Mouse (Mus musculus) embryo, embryonic 10 days (tissue): ENCODE results near the gene Rasgrf1.
A peak's percentile ranks its signal among the peaks of the same experiment; 100 is the strongest.

ENCODE experiments used
- DNase-seq: peaks from one replicate; pipeline ENCODE4 v3.0.0-alpha.2; 2015; ENCODE audit warnings: low spot score

Rasgrf1 gene

GRCm38 (mm10) chr9:89906645-89907044 is 3.1 kb upstream of the Rasgrf1 start:
- DNase-seq: no peak

GRCm38 (mm10) chr9:89907941-89908340 is 1.8 kb upstream of the Rasgrf1 start:
- no peak for DNase-seq

- DNase-seq: peak; percentile 35
These were observed 1.1 kb upstream of the Rasgrf1 start for GRCm38 (mm10) chr9:89908601-89909000.

GRCm38 (mm10) chr9:89910011-89910400 is 298 bp downstream of the Rasgrf1 start:
- DNase-seq: no peak

- peak; percentile 48 for DNase-seq
These were observed 1.2 kb downstream of the Rasgrf1 start for GRCm38 (mm10) chr9:89910741-89911444.

- no peak for DNase-seq
These were observed 2.3 kb downstream of the Rasgrf1 start for GRCm38 (mm10) chr9:89911891-89912549.

GRCm38 (mm10) chr9:89913135-89913534 is 3.4 kb downstream of the Rasgrf1 start:
- DNase-seq: no peak

GRCm38 (mm10) chr9:89916471-89916870 is 6.8 kb downstream of the Rasgrf1 start:
- DNase-seq: no peak

- no peak for DNase-seq
These were observed 7.7 kb downstream of the Rasgrf1 start for GRCm38 (mm10) chr9:89917431-89917830.

- DNase-seq: no peak
These were observed 9.1 kb downstream of the Rasgrf1 start for GRCm38 (mm10) chr9:89918832-89919231.

- no peak for DNase-seq
These were observed 11.4 kb downstream of the Rasgrf1 start for GRCm38 (mm10) chr9:89921121-89921520.

GRCm38 (mm10) chr9:89922666-89923065 is 13.0 kb downstream of the Rasgrf1 start:
- DNase-seq: no peak

GRCm38 (mm10) chr9:89924836-89925235 is 15.1 kb downstream of the Rasgrf1 start:
- DNase-seq: no peak

- DNase-seq: no peak
These were observed 18.8 kb downstream of the Rasgrf1 start for GRCm38 (mm10) chr9:89928497-89928896.

- DNase-seq: no peak
These were observed 30.7 kb downstream of the Rasgrf1 start for GRCm38 (mm10) chr9:89940428-89940827.

- DNase-seq: no peak
These were observed 37.1 kb downstream of the Rasgrf1 start for GRCm38 (mm10) chr9:89946830-89947229.

- DNase-seq: no peak
These were observed 38.9 kb downstream of the Rasgrf1 start for GRCm38 (mm10) chr9:89948602-89949001.

- DNase-seq: no peak
These were observed 44.0 kb downstream of the Rasgrf1 start for GRCm38 (mm10) chr9:89953596-89954215.

- no peak for DNase-seq
These were observed 45.3 kb downstream of the Rasgrf1 start for GRCm38 (mm10) chr9:89954860-89955479.

- no peak for DNase-seq
These were observed 49.3 kb downstream of the Rasgrf1 start for GRCm38 (mm10) chr9:89958959-89959358.

- DNase-seq: no peak
These were observed 54.4 kb downstream of the Rasgrf1 start for GRCm38 (mm10) chr9:89964091-89964490.

GRCm38 (mm10) chr9:89967716-89968115 is 58.0 kb downstream of the Rasgrf1 start:
- no peak for DNase-seq
